Mouse (Mus musculus): ENCODE measurements at regions not wholly inside any gene's neighbourhood (a gene's known extent, or its start where the extent isn't known, plus 50 kb on each side); places are given as distances from the start of the nearest gene placed in this dataset.

GRCm38 (mm10) chr7:113117599-113117998, 89.7 kb upstream of the Arntl start:
- Histone ChIP-seq H3K36me3 (ENCODE audit: control insufficient read depth, insufficient read depth, low read length) (no peaks in the 10 kb centered on the region), H3K4me3 (replicated peaks; ENCODE audit: low read length) (no peak overlapping the region), H3K4me1 (ENCODE audit: control insufficient read depth, insufficient read depth, low read length) (no peaks in the 10 kb centered on the region), H3K4me2 (replicated peaks; ENCODE audit: low read depth, low read length, severe bottlenecking) (no peak overlapping the region), H3K27me3 (ENCODE audit: control insufficient read depth, insufficient read depth, low read length) (no peaks in the 10 kb centered on the region), H3K9ac (ENCODE audit: low read depth, low read length, severe bottlenecking) (no peak overlapping the region), H3K27ac (replicated peaks; ENCODE audit: low read depth, low read length) (no peak overlapping the region), H3K9me3 (ENCODE audit: control insufficient read depth, low read length) (no peaks in the 10 kb centered on the region)
- 83% methylated on average over 4 of the region's 4 CpGs for WGBS
- DNase-seq (ENCODE audit: low spot score) (no peak), ATAC-seq (ENCODE audit: low FRiP score, low read depth) (no peak)
- no peak for TF ChIP-seq POLR2A (IDR thresholded peaks at IDR 0.05; ENCODE audit: borderline replicate concordance, extremely low read depth, insufficient read depth, insufficient read length)

- H3K4me1 ChIP-seq (ENCODE audit: control insufficient read depth, insufficient read depth, low read length) = no peaks in the 10 kb centered on the region
- no peaks in the 10 kb centered on the region for H3K9me3 ChIP-seq (ENCODE audit: control insufficient read depth, low read length)
- no peak overlapping the region for H3K9ac ChIP-seq (ENCODE audit: low read depth, low read length, severe bottlenecking)
- WGBS = 32% methylated on average over 6 of the region's 6 CpGs
- H3K27ac ChIP-seq (replicated peaks; ENCODE audit: low read depth, low read length) = no peak overlapping the region
- no peak overlapping the region for H3K4me3 ChIP-seq (replicated peaks; ENCODE audit: low read length)
- H3K4me2 ChIP-seq (replicated peaks; ENCODE audit: low read depth, low read length, severe bottlenecking) = no peak overlapping the region
- no peaks in the 10 kb centered on the region for H3K27me3 ChIP-seq (ENCODE audit: control insufficient read depth, insufficient read depth, low read length)
- no peak for TF ChIP-seq POLR2A (IDR thresholded peaks at IDR 0.05; ENCODE audit: borderline replicate concordance, extremely low read depth, insufficient read depth, insufficient read length)
- peak; percentile 40 for DNase-seq (ENCODE audit: low spot score)
- no peaks in the 10 kb centered on the region for H3K36me3 ChIP-seq (ENCODE audit: control insufficient read depth, insufficient read depth, low read length)
- 0 out of 2 replicates have a peak, but pooled peaks have one; percentile 30 for ATAC-seq (ENCODE audit: low FRiP score, low read depth)
Observed at GRCm38 (mm10) chr7:113121911-113122319, 85.3 kb upstream of the Arntl start.

GRCm38 (mm10) chr7:113126010-113126409, 81.3 kb upstream of the Arntl start:
- Histone ChIP-seq H3K9ac (ENCODE audit: low read depth, low read length, severe bottlenecking) (no peak overlapping the region), H3K9me3 (ENCODE audit: control insufficient read depth, low read length) (no peaks in the 10 kb centered on the region), H3K4me2 (replicated peaks; ENCODE audit: low read depth, low read length, severe bottlenecking) (no peak overlapping the region), H3K27ac (replicated peaks; ENCODE audit: low read depth, low read length) (no peak overlapping the region), H3K4me3 (replicated peaks; ENCODE audit: low read length) (no peak overlapping the region), H3K27me3 (ENCODE audit: control insufficient read depth, insufficient read depth, low read length) (no peaks in the 10 kb centered on the region), H3K36me3 (ENCODE audit: control insufficient read depth, insufficient read depth, low read length) (no peaks in the 10 kb centered on the region), H3K4me1 (ENCODE audit: control insufficient read depth, insufficient read depth, low read length) (no peaks in the 10 kb centered on the region)
- 86% methylated on average over 1 of the region's 1 CpGs for WGBS
- ATAC-seq (ENCODE audit: low FRiP score, low read depth) (no peak), DNase-seq (ENCODE audit: low spot score) (no peak)
- no peak for TF ChIP-seq POLR2A (IDR thresholded peaks at IDR 0.05; ENCODE audit: borderline replicate concordance, extremely low read depth, insufficient read depth, insufficient read length)

GRCm38 (mm10) chr7:113130552-113130951, 76.7 kb upstream of the Arntl start:
- Histone ChIP-seq H3K4me1 (ENCODE audit: control insufficient read depth, insufficient read depth, low read length) (no peaks in the 10 kb centered on the region), H3K27ac (replicated peaks; ENCODE audit: low read depth, low read length) (no peak overlapping the region), H3K4me2 (replicated peaks; ENCODE audit: low read depth, low read length, severe bottlenecking) (no peak overlapping the region), H3K36me3 (ENCODE audit: control insufficient read depth, insufficient read depth, low read length) (no peaks in the 10 kb centered on the region), H3K9ac (ENCODE audit: low read depth, low read length, severe bottlenecking) (no peak overlapping the region), H3K27me3 (ENCODE audit: control insufficient read depth, insufficient read depth, low read length) (no peaks in the 10 kb centered on the region), H3K4me3 (replicated peaks; ENCODE audit: low read length) (no peak overlapping the region), H3K9me3 (ENCODE audit: control insufficient read depth, low read length) (no peaks in the 10 kb centered on the region)
- no peak for TF ChIP-seq POLR2A (IDR thresholded peaks at IDR 0.05; ENCODE audit: borderline replicate concordance, extremely low read depth, insufficient read depth, insufficient read length)
- no peak for DNase-seq (ENCODE audit: low spot score)
- no peak for ATAC-seq (ENCODE audit: low FRiP score, low read depth)
- whole genome bisulfite sequencing = 81% methylated on average over 6 of the region's 6 CpGs

GRCm38 (mm10) chr7:113131945-113132538, 75.2 kb upstream of the Arntl start:
- DNase-seq (ENCODE audit: low spot score) (peak; percentile 65), ATAC-seq (ENCODE audit: low FRiP score, low read depth) (no peak)
- 4% methylated on average over 6 of the region's 6 CpGs for WGBS
- Histone ChIP-seq H3K9ac (ENCODE audit: low read depth, low read length, severe bottlenecking) (no peak overlapping the region), H3K4me1 (ENCODE audit: control insufficient read depth, insufficient read depth, low read length) (no peaks in the 10 kb centered on the region), H3K4me2 (replicated peaks; ENCODE audit: low read depth, low read length, severe bottlenecking) (no peak overlapping the region), H3K36me3 (ENCODE audit: control insufficient read depth, insufficient read depth, low read length) (no peaks in the 10 kb centered on the region), H3K4me3 (replicated peaks; ENCODE audit: low read length) (no peak overlapping the region), H3K27me3 (ENCODE audit: control insufficient read depth, insufficient read depth, low read length) (no peaks in the 10 kb centered on the region), H3K9me3 (ENCODE audit: control insufficient read depth, low read length) (no peaks in the 10 kb centered on the region), H3K27ac (replicated peaks; ENCODE audit: low read depth, low read length) (no peak overlapping the region)
- no peak for TF ChIP-seq POLR2A (IDR thresholded peaks at IDR 0.05; ENCODE audit: borderline replicate concordance, extremely low read depth, insufficient read depth, insufficient read length)

GRCm38 (mm10) chr7:113133891-113134290, 73.4 kb upstream of the Arntl start:
- no peak for DNase-seq (ENCODE audit: low spot score)
- H3K4me2 ChIP-seq (replicated peaks; ENCODE audit: low read depth, low read length, severe bottlenecking) = no peak overlapping the region
- no peak overlapping the region for H3K27ac ChIP-seq (replicated peaks; ENCODE audit: low read depth, low read length)
- TF ChIP-seq POLR2A (IDR thresholded peaks at IDR 0.05; ENCODE audit: borderline replicate concordance, extremely low read depth, insufficient read depth, insufficient read length) = no peak
- H3K27me3 ChIP-seq (ENCODE audit: control insufficient read depth, insufficient read depth, low read length) = no peaks in the 10 kb centered on the region
- H3K4me3 ChIP-seq (replicated peaks; ENCODE audit: low read length) = no peak overlapping the region
- H3K9ac ChIP-seq (ENCODE audit: low read depth, low read length, severe bottlenecking) = no peak overlapping the region
- H3K36me3 ChIP-seq (ENCODE audit: control insufficient read depth, insufficient read depth, low read length) = no peaks in the 10 kb centered on the region
- no peaks in the 10 kb centered on the region for H3K9me3 ChIP-seq (ENCODE audit: control insufficient read depth, low read length)
- no peaks in the 10 kb centered on the region for H3K4me1 ChIP-seq (ENCODE audit: control insufficient read depth, insufficient read depth, low read length)
- 80% methylated on average over 5 of the region's 5 CpGs for WGBS
- ATAC-seq (ENCODE audit: low FRiP score, low read depth) = no peak

Data from limb, embryonic 14.5 days (tissue).